Mouse (Mus musculus) gastrocnemius, postnatal 10 days (tissue): Measurements from ENCODE around the gene Plxnd1. TPM values are rescaled to one million over a fixed set of nuclear protein-coding genes. Genes with fewer than 3 reads are reported as not detected.

ENCODE experiments used
- DNase-seq: peaks from one replicate; pipeline ENCODE4 v3.0.0; 2021; ENCODE audit warnings: mixed read lengths
- total RNA-seq, 2 experiments: library from RNA; stranded (reverse); gene quantifications; 2 replicates each; pipeline ENCODE4 v1.2.3; 2021

Gene Plxnd1
- total RNA-seq, 2 experiments from 2014 or later, result 90.1 to 127 TPM

DNA sequence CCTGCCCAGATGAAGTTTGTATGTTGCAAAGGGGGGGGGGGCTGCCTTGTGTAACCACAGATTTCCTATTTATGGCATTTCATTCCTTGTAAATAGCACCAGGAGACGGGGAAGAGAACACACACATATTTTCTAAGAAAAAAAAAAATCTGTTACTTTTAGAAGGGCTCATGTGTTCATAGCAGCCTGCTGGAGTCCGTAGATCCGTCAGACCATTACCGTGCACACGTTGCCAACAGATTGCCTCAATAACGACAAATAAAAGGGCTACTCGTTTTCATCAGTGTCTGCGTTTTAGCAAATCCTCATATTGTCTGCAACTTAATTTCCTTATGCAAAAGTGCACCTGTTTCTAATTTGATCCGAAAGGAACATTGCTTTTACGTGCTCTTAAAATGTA is 68.4 kb downstream of the Plxnd1 start:
- DNase-seq, result no peak

DNA sequence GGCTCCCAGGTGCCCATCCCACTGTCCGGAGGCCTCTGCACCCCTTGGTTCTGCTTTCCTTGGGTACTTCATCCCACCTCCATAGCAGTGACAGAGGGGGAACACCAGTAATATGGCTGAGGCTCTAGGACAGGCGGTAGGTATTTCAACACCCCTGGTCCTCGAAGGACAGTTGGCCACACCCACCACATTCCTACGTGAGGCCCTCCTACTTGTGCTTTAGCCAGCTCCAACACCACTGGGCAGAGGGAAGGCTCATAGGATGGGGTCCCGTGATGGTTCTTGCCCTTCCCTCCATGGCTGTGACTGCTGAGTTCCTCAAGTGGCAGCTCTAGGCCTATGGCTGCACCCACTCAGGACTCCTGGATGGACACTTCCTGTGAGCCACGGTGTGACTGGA is 70.0 kb downstream of the Plxnd1 start:
- DNase-seq, result no peak

DNA sequence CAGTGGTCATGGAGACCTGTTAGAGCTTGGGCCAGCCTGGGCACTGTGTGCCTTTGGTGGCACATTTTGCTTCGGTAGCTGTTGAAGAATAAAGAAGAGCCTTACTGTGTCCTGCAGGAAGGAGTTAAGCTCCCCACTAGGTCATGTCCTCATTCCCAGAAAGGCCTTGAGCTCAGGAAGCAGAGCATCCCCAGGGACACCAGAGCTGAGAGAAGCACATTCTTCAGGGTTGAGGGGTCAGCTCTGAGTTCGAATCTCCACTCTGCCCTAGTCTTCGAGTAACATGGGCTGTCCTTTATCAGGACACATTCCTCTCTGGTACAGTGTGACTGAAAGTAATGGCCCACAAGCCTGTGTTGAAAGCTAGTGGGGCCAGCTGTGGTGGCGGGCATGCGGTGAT is 74.9 kb downstream of the Plxnd1 start:
- no peak for DNase-seq

DNA sequence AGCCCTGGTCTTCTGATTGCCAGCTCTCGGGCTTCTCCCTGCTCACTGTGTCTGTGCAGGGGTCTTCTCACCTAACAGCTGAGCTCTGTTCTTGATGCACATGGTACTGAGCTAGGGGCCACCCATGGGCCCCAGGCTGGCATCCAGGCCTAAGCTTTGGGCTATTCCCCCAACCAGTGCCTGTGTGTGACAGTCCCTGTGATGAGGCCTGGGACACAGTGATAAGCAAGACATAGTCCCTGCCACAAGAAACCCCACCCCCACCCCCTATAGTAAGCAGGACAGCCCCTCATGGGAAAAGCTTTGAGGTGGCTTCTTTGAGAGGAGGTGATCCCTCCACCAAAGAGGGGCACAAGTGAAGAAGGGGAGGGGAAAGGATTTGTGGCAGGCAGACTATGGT is 76.2 kb downstream of the Plxnd1 start:
- DNase-seq, result no peak

DNA sequence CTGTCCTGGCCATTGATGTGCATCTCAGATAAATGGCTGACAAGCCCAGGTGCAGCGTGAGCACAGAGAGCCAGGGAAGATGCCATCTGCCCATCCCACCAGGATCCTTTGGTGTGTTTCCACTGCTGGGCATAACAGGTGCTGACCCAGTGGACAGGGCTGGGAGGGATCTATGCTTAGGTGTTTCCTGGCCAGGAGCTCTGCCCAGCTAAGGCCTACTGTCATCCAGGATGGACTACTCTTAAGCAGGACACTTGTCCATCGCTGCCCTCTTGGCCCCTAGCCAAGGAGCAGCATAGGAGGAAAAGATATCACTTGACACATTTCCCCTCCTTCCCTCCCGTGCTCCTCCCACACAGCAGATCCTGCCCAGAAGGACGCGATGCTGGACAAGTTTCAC is 78.2 kb downstream of the Plxnd1 start:
- no peak for DNase-seq

DNA sequence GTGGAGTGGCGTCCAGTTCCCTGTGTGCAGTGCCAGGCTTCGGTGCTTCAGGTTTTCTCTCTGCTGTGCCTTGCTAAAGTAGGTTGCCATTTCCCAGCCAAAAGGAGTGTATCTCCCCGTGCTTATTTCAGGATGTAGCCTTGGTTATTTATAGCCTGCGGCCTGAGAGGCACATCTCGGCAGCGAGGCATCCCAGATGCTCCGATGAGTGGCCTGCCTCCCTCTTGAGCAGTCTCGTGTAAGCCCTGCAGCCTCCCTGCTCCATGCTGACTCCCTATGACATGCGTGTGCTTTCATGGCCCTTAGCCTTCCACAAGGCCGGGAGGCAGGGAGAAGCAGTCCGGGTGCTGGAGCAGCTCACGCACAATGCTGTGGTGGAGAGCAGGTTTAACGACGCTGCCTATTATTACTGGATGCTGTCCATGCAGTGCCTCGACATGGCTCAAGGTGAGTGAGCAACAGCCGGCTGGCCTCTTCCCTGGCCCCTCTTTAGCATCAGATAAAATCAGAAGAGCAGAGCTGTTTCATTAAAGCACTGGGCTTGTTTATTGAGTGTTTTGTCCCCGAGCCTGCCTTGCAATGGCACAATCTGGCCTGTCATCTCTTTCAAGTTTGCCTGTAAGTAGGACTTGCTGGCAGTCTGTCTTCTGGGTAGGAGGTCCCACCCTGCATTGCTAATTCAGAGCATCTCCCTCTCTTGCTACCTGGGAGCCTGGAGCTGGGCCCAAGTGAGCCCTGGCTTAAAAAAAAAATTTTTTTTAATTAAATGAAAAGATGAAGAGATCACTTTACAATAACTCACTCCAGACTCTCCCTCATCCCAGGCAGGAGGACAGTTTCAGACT is 79.0 kb downstream of the Plxnd1 start:
- DNase-seq, result no peak

DNA sequence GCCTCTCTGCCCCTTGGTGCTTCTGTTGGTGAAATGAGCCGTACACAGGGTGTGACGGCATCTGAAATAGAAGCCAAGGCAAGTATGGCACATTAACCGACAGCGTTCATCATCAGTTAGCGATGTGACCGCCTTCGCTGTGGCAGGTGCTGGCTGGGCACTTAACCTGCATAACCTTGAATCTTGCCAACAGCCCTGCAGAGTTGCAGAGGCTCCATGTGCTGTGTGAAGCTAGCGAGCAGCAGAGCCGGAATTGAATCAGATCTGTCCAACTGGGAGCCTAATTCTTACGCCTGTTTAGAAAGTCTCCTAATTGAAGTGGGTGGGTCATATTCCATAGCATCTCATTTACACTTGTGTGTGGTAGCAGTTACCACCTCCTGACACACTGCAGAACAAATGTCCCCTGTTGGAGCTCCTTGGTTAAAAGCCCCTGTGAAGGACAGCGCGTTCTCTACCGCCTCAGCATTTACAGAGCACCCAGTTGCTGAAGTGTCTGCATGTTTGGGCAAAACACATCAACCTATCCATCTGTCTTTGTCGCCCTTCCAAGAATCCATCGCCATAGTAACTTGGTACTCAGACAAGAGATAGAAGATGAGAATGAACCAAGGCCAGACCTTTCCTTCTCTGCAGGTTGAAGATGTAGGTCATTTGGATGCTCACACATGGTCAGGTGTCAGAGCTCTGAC is 80.1 kb downstream of the Plxnd1 start:
- DNase-seq, result no peak

DNA sequence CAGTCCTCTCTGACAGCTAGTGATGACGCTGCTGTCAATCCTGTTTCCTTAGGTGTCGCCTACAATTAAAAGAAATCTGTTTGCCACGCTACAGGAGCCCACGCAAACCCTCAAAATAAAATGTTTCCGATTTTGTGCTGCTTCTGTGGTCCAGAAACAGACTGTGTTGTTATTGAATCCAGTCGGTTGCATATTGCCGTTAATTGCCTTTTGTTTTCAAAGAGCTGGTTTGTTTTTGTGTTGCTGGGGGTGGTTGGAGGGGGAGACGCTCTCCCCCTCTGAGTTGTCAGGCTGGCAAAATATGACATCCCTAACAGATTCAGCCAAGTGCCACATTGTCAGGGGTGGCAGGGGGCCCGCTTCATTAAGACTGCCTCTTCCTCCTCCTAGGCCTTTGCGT is 81.3 kb downstream of the Plxnd1 start:
- no peak for DNase-seq

DNA sequence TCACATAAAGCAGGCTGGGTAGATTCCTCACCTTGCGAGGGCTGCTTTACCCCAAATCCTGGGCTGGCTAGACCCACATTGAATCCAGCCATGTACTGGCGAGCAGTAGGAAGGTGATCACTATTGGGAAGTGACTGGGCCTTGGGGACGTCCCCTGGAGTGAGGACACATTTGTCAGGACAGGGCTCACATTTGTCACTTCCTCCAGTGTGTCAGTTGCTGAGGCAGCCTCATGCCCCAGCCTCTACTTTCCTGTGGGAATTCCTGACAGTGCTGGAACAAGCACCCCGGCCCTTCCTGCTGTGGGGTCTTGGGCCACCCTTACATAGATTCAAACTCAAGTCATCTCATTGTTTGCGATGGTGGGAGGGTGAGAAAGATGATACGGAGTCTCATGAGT is 83.0 kb downstream of the Plxnd1 start:
- no peak for DNase-seq

DNA sequence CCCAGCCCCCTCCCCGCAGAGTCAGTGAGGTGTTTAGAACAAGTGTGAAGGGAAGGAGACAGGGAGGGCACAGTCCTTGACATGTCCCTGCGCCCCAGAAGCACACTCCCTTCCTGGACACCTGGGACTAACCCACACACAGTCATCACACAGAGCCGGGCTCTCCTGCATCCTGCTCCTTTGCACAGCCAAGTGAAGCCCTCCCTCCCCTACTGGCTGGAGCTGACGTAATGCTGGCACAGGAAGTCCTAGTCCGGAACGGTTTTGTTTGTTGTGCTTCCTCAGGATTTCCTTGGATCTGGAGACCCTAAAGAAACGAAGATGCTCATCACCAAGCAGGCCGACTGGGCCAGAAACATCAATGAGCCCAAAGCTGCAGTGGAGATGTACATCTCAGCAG is 84.9 kb downstream of the Plxnd1 start:
- peak; percentile 43 for DNase-seq

DNA sequence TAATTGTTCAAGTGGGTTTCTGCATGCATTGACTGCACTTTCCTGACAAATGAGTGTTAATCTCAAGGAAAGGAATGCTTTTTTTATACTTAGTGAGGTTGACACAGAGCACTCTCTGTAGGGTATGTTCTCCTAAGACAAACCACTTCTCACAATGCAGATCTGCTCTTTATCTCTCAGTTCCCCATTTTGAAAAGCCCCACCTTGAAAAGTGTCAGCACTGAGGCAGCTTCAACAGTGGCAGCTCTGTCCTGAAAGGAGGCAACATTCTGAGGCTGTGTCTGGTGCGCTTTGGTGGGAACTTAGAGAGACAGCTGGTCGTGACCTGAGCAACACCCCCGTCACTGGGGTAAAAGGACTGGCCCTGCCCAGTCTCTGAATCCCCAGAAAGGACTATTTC is 85.8 kb downstream of the Plxnd1 start:
- no peak for DNase-seq

DNA sequence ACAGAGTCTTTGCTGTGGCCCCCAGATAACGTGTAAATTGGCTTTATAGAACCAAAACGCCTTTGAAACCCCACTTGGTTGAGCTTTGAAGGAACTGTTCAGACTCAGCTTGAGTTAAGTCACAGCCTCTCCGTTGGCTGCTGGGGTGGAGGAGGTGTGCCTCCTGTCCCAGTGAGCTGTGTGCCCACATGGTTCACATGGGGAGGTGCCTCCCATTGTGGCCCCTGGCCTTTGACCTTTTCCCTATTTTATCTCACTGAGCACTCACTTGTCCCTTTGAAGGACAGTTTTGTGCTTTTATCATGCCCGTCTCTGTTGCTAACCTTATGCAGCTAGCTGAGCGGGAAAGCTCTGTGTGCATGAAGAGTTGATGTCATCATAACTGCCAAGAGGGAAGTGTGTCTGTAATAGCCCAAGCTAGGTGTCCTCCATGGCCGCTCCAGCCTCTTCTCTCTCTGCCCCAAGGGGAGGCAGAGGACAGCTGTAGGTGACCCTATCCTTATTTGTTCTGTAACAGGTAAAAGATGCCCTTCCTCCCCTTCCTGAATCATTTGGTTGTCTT is 86.3 kb downstream of the Plxnd1 start:
- DNase-seq, result no peak

DNA sequence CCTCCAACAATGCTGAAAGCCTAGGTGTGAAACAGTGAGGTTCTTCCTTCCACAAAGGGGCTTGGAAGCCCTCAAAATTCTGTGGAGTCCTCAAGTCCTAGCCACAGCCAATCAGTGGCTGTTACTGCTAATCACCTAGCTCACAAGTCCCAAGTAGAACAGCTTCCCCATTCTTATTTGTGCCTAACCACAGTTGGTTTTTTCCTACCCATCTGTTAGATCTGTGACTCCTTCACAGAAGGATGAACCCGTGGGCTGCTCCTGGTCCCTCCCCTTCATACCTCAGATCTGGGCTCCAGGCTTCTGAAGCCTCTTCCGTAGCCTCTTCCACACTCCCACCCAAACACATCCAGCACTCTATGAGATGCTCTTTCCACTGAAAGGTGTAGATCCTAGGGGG is 87.9 kb downstream of the Plxnd1 start:
- DNase-seq, result no peak

DNA sequence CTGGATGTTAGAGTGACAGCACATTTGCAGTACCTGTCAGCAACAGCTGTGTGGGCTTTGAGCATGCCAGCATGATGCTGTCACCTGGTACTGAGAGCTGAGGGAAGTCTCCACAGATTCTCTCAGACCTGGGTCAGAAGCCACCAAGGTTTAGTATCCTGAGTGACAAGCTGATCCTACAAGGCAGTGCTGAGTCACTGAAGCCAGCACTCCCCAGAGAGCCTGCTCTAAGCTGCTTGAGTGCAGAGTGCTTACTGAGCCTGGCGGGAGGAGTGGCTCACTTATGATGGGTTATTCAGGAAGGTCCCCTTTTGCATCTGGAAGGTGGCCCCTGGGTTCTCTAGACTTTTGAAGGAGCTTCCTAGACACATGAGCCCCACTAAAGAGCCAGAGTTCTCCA is 88.3 kb downstream of the Plxnd1 start:
- DNase-seq, result no peak

DNA sequence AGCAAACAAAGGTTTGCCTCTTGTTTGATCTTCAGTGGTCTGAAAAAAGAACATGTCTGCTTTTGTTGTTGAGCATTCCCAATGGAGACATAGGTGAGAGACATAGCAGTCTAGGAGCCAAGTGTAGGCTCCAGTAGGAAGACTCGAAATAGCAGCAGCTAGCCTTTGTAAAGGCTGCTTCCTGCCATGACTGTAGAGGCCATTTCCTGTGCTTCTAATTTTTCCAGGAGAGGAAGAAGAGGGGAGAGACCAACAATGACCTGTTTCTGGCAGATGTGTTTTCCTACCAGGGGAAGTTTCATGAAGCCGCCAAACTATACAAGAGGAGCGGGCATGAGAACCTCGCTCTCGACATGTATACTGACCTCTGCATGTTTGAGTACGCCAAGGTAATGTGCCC is 89.2 kb downstream of the Plxnd1 start:
- no peak for DNase-seq

Other genes starting within 250 kb of the Plxnd1 start
- 1 to 10 TPM in 1 of 2 experiments, under 1 TPM in 1; 0.26 to 1.5 TPM for gene Tmem40, start 232.6 kb downstream of the Plxnd1 start, total RNA-seq
- 10 to 100 TPM; 89.1 to 96.7 TPM for gene Cand2, start 220.5 kb downstream of the Plxnd1 start, total RNA-seq
- 1,000 to 10,000 TPM; 1,136 to 1,161 TPM for gene Rpl32, start 186.3 kb downstream of the Plxnd1 start, total RNA-seq
- gene Efcab12, start 156.6 kb downstream of the Plxnd1 start, total RNA-seq, result under 1 TPM; 0.12 to 0.14 TPM
- gene Mbd4, start 141.6 kb downstream of the Plxnd1 start, total RNA-seq, result 1 to 10 TPM; 2.3 to 3.7 TPM
- 10 to 100 TPM; 19.3 to 21.9 TPM for gene Ift122, start 141.5 kb downstream of the Plxnd1 start, total RNA-seq
- under 1 TPM; 0.19 to 0.32 TPM for gene Rho, start 63.3 kb downstream of the Plxnd1 start, total RNA-seq
- gene H1foo, start 50.1 kb downstream of the Plxnd1 start, total RNA-seq, result not detected
- 10 to 100 TPM; 26.4 to 29.4 TPM for gene Tmcc1, start 198.5 kb upstream of the Plxnd1 start, total RNA-seq
- gene Washc2, start 213.0 kb upstream of the Plxnd1 start, total RNA-seq, result 10 to 100 TPM; 27.3 to 33.9 TPM